Mouse (Mus musculus): ENCODE data around the gene Tm9sf3.

Gene Tm9sf3

GRCm38 (mm10) chr19:41262712-41263629, 826 bp downstream of the Tm9sf3 start:
- DNase-seq = peak; percentile 82

DNA sequence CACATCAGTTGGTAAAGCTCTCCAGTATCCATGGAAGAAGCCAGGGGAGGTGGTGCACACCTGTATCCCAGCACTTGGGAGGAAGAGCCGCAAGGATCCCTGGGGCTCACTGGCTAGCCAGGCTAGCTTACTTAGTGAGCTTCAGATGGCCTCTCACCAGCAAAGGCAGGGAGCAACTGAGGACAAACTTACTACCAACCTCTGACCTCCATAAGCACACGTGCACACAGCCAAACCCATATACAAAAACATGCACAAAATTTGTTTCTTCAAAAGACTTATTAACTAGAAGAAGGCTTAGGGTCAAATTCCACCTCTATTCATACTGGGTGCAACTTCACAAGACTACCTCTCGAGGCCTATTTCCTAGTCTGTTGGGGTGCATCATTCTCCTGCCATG, 3.1 kb downstream of the Tm9sf3 start:
- peak; percentile 62 for DNase-seq

- DNase-seq = no peak
These were observed 4.5 kb downstream of the Tm9sf3 start for GRCm38 (mm10) chr19:41259256-41259655.

DNA sequence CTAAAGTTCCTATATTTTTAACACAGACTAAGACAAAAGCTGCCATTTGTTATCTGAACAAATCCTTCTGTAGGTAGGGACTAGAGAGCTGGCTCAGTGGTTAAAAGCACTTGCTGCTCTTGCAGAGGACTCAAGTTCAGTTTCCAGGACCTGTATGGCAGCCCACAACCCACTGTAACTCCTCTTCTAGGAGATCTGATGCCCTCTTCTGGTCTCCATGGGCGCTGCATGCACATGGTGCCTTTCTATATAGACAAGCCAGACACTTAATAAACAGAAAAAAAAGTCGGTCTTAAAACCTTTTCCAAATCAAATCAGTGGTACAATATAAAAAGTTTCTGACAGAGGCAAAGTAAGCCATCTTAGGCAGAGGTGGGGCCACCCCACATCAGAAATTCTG, 5.1 kb downstream of the Tm9sf3 start:
- DNase-seq = peak; percentile 48

GRCm38 (mm10) chr19:41254584-41254983, 9.2 kb downstream of the Tm9sf3 start:
- no peak for DNase-seq

DNA sequence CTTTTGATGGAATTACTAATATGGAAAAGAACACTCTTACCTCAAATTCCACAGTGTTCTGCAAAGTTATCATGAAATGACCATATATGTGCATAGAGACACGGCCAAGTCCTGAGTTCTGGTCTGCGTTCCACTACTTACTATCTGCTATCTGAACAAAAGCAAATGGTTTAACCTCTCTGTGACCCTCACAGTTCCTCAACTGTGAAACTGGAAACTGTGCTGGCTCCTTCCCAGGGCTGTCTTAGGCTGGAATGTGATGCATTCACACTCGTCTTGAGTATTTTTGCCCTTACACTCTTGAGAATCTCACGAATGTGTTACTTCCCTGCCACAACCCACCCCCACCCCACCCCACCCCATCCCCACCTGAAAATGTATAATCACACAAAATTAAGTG, 14.8 kb downstream of the Tm9sf3 start:
- peak; percentile 35 for DNase-seq

- no peak for DNase-seq
These were observed 15.5 kb downstream of the Tm9sf3 start for GRCm38 (mm10) chr19:41248271-41248670.

- no peak for DNase-seq
These were observed 17.5 kb downstream of the Tm9sf3 start for GRCm38 (mm10) chr19:41246271-41246670.

DNA sequence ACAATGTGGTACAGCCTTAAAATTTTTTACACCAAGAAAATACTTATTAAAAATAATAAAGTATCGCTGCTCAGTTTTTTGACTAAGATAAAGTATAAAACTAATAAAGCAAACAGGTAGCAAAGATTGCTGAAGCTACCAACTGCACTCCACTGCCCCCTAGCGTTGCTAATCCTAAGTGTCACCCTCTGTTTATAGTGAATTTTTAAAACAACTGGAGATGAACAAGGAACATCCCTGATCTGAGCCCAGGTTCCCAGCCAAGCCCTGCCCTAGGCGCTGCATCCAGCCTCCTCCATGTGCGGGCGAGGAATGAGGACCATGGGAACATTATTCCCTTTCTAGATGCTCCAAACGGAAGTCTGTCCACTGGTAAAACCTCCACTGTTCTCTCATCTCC, 19.2 kb downstream of the Tm9sf3 start:
- DNase-seq = peak; percentile 56

GRCm38 (mm10) chr19:41241997-41242396, 21.8 kb downstream of the Tm9sf3 start:
- DNase-seq = no peak

- DNase-seq = no peak
These were observed 30.1 kb downstream of the Tm9sf3 start for GRCm38 (mm10) chr19:41233698-41234097.

GRCm38 (mm10) chr19:41208326-41208725, 55.5 kb downstream of the Tm9sf3 start:
- no peak for DNase-seq

DNA sequence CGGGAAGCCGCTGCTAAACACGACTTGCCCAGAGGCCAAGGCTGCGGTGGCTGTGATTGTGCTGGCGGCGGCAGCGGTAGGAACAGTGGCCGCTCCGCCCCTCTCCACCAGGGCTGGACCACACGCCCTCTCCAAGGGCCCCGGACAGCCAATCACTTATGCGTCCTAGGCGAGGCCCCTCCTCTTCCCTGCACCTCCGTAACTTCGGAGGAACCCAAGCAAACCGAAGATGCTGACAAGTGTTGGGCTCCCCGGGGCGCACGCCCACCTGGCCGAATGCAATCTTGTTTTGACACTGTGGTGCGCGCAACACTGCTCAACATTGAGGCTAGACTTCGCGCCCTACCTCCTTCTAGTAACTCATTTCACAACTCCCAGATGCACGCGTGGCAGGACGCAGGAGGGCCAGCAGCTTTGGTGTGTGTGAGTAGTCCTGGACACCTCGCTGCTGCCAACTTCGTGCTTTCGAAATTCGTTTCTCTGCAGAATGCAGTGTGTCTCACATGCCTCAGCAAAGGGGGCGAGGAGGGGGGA, 56.9 kb downstream of the Tm9sf3 start, which contains the start of gene Tll2:
TSS of gene Tll2 (minus strand) at position 25 of the 534 bp plus-strand sequence.
- peak; percentile 68 for DNase-seq

DNA sequence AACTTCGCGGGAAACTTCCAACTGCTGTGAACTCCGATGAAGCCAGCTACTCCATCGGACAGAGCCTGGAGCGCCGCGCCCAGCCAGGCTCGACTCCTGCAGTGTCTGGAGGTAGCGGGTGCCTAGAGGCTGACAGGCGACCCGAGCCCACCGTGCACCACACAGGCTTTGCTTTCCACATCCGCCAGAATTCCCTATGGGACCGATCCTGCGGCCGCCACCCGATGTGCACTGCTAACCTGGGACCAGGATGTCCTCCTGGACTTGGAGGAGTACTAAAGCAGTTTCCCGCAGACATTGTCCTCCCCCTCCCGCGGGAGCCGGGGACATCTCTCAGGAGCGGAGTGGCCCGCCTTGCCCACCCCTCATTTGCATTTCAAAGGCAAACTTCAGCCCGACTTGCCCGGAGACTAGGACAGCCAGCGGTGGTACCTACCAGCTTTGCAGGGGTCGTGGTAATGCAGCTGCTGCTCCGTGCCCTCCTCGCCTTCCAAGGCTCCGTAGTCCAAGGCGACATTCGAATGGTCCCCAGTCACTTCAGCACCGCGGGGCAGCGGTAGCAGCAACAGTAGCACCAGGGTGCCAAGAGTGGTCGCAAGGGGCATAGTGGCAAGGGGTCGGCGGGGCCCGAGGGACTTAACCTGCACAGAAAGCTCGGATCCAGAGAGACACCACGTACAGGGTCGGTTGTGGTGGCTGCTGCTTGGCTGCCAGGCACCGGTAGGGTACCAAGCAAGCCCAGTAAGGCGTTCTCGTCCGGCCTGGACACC, 57.6 kb downstream of the Tm9sf3 start:
- no peak for DNase-seq

DNA sequence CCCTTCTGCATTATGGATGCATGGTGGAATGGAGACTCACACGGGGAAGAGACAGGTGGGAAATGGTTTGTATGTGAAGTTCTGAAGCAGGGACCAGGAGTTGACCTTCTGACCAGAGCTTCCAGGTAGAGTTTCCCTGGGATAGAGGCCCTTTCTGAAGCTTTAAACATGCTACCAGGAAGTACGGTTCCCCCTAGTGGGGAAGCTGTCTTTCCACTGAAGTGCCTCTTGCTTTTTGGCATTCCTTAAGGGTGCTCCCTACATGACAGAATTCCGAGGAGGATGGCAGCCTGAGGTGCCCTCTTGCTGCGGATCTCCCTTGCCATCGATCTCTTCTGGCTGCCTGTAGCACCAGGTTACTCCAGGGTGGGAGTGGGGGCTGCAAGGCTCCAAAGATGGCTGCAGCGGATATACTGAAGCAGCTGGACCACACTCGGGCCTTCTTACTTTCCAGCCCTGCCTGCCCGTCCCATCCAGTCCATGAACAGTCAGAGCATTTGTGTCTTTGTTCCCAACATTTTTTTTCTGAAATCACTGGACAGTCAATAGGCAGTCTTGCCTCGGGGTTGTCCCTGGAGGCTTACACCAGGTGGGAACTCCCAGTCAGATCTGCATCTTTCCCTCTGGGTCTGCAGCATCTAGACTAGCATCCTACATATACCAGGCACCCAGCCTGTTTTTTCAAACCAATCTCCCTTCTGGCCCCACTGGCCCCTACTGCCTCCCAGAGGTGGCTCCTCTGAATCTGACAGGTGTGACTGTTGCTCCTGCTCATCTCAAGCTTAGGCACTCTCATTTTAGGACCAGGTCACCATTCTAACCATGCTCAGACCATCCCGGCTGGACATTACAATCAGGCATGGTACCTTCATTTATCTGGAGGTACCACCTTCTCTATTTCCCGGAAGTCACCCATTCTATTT, 59.4 kb downstream of the Tm9sf3 start:
- DNase-seq = peak; percentile 24

GRCm38 (mm10) chr19:41197606-41198005, 66.2 kb downstream of the Tm9sf3 start:
- no peak for DNase-seq

DNA sequence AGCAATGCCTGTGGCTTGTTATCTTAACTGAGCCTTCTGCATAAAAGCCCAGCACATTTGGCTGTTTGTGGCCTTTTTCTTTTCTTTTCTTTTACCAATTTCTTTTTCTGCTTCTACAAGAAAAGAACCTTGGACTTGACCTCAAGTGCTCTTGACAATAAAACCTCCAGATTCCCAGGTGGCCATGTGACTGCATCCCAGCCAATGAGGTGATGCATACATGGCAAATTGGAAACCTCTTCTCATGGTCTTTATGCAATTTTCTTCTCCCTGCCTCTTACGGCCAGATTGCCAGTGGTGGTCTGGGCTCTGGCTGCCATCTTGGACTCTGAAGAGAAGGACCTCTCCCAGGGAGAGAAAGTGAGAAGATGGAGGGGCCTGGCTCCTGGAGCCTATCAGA, 70.4 kb downstream of the Tm9sf3 start:
- no peak for DNase-seq

GRCm38 (mm10) chr19:41192953-41193352, 70.8 kb downstream of the Tm9sf3 start:
- no peak for DNase-seq

DNA sequence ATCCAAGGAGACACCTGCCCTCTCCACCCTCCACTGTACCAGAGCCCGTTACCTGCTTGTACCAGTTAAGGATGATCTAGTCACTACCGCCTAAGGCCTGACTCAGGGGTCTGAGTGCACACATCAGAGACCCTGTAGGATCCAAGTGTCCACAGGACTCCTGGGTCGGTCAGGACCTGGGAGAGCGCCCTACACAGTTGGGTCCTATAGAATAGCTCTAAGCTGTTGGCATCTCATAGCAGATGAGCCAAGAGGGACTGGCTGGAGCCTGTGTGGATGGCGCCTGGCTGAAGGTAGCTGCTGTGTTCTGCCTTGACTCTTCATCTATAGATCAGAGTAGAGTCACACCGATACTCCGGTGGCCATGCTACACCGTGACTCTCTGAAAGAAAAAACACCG, 72.1 kb downstream of the Tm9sf3 start:
- DNase-seq = no peak

DNA sequence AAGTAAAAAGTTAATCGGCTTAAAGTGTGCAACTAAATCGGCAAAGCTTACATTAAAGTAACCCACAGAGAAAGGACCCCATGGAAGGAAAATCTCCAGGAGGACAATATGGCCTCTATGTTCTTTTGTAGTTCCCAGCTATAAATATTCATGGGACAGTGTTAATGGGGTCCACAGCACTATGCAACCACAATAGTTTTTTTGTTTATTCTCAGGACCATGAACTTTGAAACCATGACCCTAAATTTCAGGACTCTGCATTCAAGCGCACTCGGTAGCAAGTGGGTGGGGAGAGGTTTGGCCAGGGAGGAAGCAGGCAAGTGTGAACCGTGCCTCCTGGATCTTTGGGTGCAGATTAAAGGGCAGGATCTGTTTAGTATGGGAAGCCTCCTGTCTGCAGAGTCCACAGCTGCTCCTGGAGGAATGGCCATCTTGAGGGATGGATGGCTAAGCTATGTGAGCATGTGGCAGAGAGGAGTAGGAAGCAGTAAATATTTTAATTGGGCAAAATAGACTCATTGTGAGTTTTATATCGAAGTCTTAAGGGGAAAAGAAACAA, 72.8 kb downstream of the Tm9sf3 start:
- no peak for DNase-seq

GRCm38 (mm10) chr19:41177331-41177730, 86.5 kb downstream of the Tm9sf3 start:
- no peak for DNase-seq

- no peak for DNase-seq
These were observed 86.9 kb downstream of the Tm9sf3 start for GRCm38 (mm10) chr19:41176881-41177280.
